Mouse (Mus musculus) limb, embryonic 10.5 days (tissue): ENCODE measurements around the gene Fut11. TPM values are rescaled to one million over a fixed set of nuclear protein-coding genes. Genes with fewer than 3 reads are reported as not detected.

Source experiments
- microRNA-seq: library from miRNA; unstranded; fragments of <30 nt; microRNA quantifications from one replicate; pipeline ENCODE4, GENCODE M21; 2017
- polyA plus RNA-seq: library from polyadenylated mRNA; unstranded; fragments of >200 nt; fragmentation: Nextera tagmentation; extraction: Ambion mirVana; gene quantifications from 2 replicates; pipeline ENCODE4 v1.2.1, GENCODE M21; 2016

Fut11 gene
- polyA plus RNA-seq, 1 experiment from 2014 or later, result 20.4 TPM

Small RNA genes within 50 kb of the gene (microRNA-seq; reads per million reads assigned to microRNA genes)
- gene Mir6946, result not detected

Other genes with a start within 250 kb of the Fut11 start
- gene Cfap70, start 242.7 kb upstream of the Fut11 start, polyA plus RNA-seq, result 0.29 and 0.90 TPM in 2 replicates
- 21.2 and 23.3 TPM in 2 replicates for gene Anxa7, start 214.8 kb upstream of the Fut11 start, polyA plus RNA-seq
- gene Mss51, start 198.1 kb upstream of the Fut11 start, polyA plus RNA-seq, result 0.83 and 1.3 TPM in 2 replicates
- 35.7 and 43.2 TPM in 2 replicates for gene Ppp3cb, start 148.4 kb upstream of the Fut11 start, polyA plus RNA-seq
- 13.5 and 16.6 TPM in 2 replicates for gene Usp54, start 53.9 kb upstream of the Fut11 start, polyA plus RNA-seq
- 0.86 TPM in 1 of 2 replicates, not detected in the other for gene Myoz1, start 38.4 kb upstream of the Fut11 start, polyA plus RNA-seq
- 0.51 and 1.9 TPM in 2 replicates for gene Synpo2l, start 26.6 kb upstream of the Fut11 start, polyA plus RNA-seq
- gene Sec24c, start 20.7 kb upstream of the Fut11 start, polyA plus RNA-seq, result 113 and 122 TPM in 2 replicates
- 238 and 280 TPM in 2 replicates for gene Chchd1, start 8.0 kb downstream of the Fut11 start, polyA plus RNA-seq
- 32.5 and 39.3 TPM in 2 replicates for gene Zswim8, start 12.6 kb downstream of the Fut11 start, polyA plus RNA-seq
- gene Ndst2, start 39.6 kb downstream of the Fut11 start, polyA plus RNA-seq, result 27.9 and 29.2 TPM in 2 replicates
- gene Camk2g, start 99.1 kb downstream of the Fut11 start, polyA plus RNA-seq, result 43.3 and 57.6 TPM in 2 replicates
- gene Plau, start 141.7 kb downstream of the Fut11 start, polyA plus RNA-seq, result 0.54 and 0.55 TPM in 2 replicates
- gene Vcl, start 234.4 kb downstream of the Fut11 start, polyA plus RNA-seq, result 38.2 and 42.4 TPM in 2 replicates